Mouse (Mus musculus) spleen, adult 12 weeks (tissue): ENCODE measurements around the gene Wtip.
"Not testable (repeated sequence)": the region's sequence is repeated elsewhere in the genome, so short reads cannot be mapped to it uniquely, and the experiment has no call there.

Experiments
- DNase-seq: peaks from one replicate; pipeline ENCODE4 v3.0.0; 2022; ENCODE audit warnings: low spot score

Gene Wtip

DNA sequence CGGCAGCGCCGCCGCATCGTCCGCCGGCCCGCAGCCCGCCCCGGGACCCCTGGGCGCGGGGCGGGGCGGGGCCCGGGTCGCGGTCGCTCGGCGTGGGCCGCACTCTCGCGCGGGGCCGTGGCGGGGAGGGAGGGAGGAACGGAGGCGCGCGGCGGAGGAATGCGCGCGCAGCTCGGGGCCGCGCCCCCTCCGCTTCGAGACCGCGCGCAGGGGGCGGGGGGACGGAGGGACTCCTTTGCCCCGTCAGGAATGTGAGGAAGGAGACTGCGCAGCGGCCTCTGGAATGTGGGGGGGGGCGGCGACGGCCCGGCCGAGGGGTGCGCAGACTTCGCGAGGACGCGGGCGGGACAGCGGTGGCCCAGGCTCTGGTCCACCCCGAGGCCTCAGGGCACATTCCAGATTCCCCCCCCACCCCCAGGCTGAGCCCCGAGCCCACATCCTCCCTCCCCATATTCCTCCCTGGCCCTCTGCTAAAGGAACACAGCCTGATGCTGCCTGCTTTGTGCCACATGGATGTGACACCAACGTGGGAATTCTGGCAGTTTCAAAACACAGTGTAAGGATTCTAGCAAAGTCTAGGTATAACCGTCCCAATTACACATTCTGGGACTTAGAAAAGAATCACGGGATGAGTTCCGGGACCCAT lies at the start of gene Wtip:
TSS of gene Wtip (minus strand) at position 152 of the 646 bp plus-strand sequence.
- no peak for DNase-seq

DNA sequence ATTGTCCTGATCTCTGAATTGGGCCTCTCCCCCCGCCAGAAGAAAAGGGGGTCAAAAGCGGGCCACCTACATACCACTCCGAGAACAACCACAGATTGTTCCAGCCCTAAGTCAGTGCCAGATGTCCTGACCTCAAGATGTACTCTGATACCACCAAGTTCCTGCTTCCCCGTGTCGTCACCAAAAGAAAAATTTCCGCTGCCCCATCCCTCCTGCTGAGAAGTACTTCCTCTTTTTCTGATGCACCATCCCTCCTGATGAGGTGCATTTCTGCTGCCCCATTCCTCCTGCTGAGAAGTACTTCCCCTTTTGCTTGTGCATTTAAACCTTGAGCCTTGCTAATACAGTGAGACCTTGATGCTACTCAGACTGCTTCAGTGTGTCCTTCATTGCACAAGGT lies 43.2 kb upstream of the Wtip start:
- DNase-seq = not testable (repeated sequence)

- no peak for DNase-seq
These were observed 39.2 kb upstream of the Wtip start for GRCm38 (mm10) chr7:34172251-34172650.

- DNase-seq = no peak
These were observed 36.4 kb upstream of the Wtip start, which contains the start of gene Uba2 for GRCm38 (mm10) chr7:34169454-34169853. Uba2 (minus strand) TSS chr7:34169599.

DNA sequence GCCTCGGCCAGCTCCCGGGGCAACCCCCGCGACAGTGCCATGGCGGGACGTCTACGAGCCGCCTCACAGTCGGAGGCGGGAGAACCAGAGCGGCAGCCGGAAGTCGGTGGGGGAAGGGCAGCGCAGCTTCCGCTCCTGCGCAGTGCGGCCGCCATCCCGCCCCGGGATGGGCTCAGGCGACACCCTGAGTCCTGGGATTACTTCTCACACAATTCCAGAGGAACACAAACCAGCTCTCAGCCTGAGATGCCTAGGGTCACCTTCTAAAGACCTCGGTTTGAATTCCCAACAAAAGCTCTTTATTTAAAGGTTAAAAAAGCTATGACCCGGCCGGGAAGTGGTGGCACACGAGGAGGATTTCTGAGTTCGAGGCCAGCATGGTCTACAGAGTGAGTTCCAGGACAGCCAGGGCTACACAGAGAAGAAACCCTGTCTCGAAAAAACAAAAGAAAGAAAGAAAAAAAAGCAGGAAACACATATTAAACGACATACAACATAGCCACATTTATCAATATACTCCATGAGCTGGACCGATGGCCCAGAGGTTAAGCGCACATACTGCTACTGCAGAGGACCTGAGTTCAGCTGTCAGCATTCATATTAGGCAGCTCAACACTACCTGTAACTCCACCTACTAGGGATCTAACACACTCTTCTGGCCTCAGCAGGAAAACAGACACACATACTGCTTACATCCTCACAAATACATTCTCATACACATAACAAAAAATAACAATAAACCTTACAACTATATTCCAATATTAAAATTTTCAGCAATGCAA lies 35.6 kb upstream of the Wtip start:
- peak; percentile 85 for DNase-seq

GRCm38 (mm10) chr7:34167766-34168469 lies 34.9 kb upstream of the Wtip start:
- DNase-seq = no peak

DNA sequence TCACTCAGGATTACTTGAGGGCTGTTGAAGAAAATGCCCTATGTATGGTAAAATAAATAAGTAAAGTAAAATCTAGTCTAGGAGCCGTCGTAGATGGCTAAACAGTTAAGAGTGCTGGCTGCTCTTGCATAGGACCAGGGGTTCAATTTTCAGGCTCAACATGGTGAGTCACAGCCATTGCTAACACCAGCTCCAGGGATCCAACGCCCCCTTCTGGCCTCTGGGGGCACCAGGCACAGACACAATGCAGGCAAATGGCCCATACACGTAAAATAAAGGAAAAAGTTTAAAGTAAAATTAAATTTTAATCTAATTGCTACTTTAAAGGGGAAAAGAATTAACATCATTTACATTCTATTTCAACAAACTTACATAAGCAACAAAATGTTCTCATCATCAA lies 33.8 kb upstream of the Wtip start:
- DNase-seq = peak; percentile 35

DNA sequence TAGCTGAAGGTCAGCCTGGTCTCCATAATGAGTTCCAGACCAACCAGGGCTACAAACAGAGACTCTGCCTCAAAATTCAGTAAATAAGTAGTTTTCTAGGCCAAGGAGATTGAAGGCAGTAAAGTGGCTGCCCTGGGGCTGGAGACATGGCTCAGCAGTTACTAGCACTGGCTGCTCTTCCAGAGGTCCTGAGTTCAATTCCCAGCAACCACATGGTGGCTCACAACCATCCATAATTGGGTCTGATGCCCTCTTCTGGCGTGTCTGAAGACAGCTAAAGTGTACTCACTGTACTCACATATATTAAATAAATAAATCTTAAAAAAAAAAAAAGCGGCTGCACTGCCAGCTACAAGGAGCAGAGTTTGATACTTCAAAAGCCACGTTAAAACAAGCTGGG lies 32.9 kb upstream of the Wtip start:
- no peak for DNase-seq

DNA sequence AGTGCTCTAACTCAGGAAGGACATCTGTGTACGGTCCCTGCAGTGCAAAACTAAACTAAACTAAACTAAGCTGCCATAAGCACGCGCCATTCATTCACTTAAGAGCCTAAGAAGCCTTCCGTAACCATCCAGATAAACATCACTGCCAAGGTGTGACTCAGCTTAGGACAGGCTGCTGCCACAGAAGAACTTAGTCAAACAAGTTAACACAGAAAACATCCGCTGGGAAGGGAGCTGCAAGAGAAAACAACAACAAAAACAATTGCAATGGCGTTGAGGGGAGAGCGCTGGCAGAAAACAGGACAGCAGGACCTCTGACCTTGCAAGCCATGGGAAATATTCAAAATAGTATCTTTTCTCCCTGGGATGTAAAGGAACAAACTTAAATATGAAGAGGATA lies 31.6 kb upstream of the Wtip start:
- no peak for DNase-seq

DNA sequence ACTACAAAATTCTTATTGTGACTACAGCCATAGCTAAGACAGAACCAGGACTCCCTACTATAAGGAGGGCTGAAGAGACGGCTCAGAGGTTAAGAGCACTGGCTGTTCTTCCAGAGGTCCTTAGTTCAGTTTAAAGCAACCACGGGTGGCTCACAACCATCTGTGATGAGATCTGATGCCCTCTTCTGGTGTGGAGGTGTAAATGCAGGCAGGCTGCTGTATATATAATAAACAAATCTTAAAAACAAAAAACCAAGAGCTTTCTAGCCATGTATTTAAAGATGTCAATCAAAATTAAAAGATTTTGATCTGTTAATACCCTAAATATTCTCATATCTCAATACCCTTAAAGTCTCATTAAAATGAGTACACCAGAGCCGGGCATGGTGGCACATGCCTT lies 26.1 kb upstream of the Wtip start:
- DNase-seq = no peak

- no peak for DNase-seq
These were observed 24.9 kb upstream of the Wtip start for GRCm38 (mm10) chr7:34157994-34158393.

- no peak for DNase-seq
These were observed 14.1 kb upstream of the Wtip start for GRCm38 (mm10) chr7:34147193-34147592.

GRCm38 (mm10) chr7:34141123-34141522 lies 8.1 kb upstream of the Wtip start:
- DNase-seq = no peak

- no peak for DNase-seq
These were observed 6.4 kb upstream of the Wtip start for GRCm38 (mm10) chr7:34139493-34139892.

- no peak for DNase-seq
These were observed 1.3 kb upstream of the Wtip start for GRCm38 (mm10) chr7:34134336-34134735.

GRCm38 (mm10) chr7:34132355-34133079 lies 551 bp downstream of the Wtip start:
- DNase-seq = no peak

- no peak for DNase-seq
These were observed 1.1 kb downstream of the Wtip start for GRCm38 (mm10) chr7:34131959-34132354.

- DNase-seq = no peak
These were observed 1.9 kb downstream of the Wtip start for GRCm38 (mm10) chr7:34131118-34131517.

DNA sequence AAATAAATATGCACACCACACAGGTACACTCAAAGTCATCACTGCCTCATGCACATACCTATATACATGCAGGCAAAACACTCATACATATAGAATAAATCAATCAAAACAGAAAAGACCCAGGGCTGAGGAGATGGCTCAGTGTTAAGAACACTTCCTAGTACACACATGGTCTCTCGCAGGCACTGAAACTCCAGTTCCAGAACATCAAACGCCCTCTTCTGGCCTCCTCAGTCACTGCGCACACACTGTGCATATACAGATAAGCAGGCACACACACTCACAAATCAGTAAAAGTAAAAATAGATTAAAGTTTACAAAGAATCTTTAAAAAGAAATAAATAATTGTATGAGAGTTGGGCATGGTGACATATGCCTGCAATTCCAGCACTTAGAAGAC lies 6.8 kb downstream of the Wtip start:
- DNase-seq = no peak

DNA sequence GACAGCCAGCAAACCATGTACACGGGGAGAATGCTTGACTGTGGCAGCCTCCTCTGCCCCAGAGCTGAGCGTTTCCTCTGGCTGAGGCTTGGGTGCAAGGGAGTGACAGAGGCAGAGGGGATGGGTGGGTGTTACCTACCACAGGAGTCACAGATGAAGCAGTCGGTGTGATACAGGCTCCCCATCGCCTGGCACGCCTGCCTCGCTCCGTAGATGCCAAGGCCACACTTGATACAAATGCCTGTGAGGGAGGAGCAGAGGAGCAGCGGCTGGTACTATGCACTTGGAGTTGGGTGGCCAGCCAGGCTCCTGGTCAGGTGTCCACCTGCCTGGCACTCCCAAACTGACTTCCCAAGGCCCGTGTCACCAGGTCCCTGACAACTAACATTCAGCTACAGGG lies 7.7 kb downstream of the Wtip start:
- no peak for DNase-seq

DNA sequence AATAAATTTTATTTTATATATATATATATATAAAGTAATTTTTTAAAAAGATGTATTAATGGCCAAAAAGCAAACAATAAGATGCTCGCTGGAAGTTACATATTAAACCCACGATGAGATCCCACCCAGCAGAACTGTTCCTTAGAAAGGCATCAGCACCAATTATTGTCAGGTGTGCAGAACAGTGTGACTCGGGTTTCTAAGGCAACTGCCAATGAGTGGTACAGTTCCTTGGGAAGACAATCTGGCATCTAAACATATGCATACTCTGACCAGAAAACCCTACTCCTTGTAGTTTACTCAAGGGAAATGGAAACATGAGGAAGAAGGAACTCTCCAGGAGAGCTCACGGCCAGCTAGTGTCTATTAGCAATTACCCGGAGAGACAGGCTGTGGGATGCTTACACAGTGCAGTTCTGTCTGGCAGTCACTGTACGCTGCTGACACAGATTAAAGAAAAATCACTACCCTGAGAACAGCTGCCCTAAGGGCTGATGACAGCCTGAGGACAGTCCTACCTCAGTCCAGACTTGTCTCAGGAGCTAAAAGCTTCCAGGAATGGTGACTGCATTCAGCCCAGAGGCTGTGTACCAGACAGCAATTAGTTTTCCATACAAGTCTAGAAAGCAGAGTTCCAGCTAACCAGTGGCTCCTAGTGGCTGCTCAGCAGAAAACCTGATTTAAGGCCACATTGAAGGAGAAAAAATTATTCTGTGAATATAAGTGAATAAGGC lies 9.9 kb downstream of the Wtip start:
- DNase-seq = no peak

DNA sequence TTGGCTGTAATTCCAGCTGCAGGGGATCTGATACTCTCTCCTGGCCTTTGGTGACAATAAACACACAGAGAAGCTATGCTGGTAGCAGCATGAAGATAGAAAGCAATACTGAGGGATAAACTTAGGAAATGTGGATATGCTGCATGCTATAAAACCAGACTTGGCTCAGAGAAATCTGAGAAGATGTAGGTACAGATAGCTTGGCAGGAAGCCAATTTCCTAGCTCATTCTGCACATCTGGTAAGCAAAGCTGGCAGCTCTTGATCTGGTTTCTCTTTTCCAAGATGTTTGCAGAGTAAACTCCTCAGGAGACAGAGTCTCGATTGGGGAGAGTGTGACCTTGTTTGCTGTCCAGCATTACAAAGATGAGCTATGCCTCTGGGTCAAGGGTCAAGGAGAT lies 12.4 kb downstream of the Wtip start:
- DNase-seq = not testable (repeated sequence)
